Mouse (Mus musculus): ENCODE measurements around the gene Rps6ka4. TPM values are rescaled to one million over a fixed set of nuclear protein-coding genes. Genes with fewer than 3 reads are reported as not detected.

Rps6ka4 gene
- polyA plus RNA-seq, 1 experiment: 4.5 TPM

GRCm38 (mm10) chr19:6858031-6858430 is 17.6 kb upstream of the Rps6ka4 start, which contains the start of gene Ccdc88b:
Gene Ccdc88b (minus strand): TSS chr19:6858211.
- no peak within 1 kb of the TSS for H3K9ac ChIP-seq (ENCODE audit: low read depth, poor library complexity, severe bottlenecking)
- H3K36me3 ChIP-seq (ENCODE audit: control insufficient read depth, insufficient read depth, low read length, poor library complexity, severe bottlenecking): no peaks in the 10 kb centered on the region
- no peaks in the 10 kb centered on the region for H3K9me3 ChIP-seq (replicated peaks; ENCODE audit: control insufficient read depth, insufficient read depth, low read length, poor library complexity, severe bottlenecking)
- TF ChIP-seq EP300 (IDR thresholded peaks at IDR 0.05; ENCODE audit: insufficient read depth, low read depth, low read length) (no peak), POLR2A (IDR thresholded peaks at IDR 0.05; ENCODE audit: insufficient read depth, low read length) (no peak), CTCF (IDR thresholded peaks at IDR 0.05; ENCODE audit: low read depth, low read length) (no peak)
- no peak within 1 kb of the TSS for H3K27ac ChIP-seq (ENCODE audit: insufficient read depth, low read length)
- H3K4me1 ChIP-seq (ENCODE audit: control insufficient read depth, insufficient read depth, low read length): no peaks in the 10 kb centered on the region
- H3K27me3 ChIP-seq (ENCODE audit: control insufficient read depth, insufficient read depth, low read length, poor library complexity, severe bottlenecking): no peaks in the 10 kb centered on the region
- H3K4me3 ChIP-seq (ENCODE audit: low read depth, low read length): no peak within 1 kb of the TSS

- no peaks in the 10 kb centered on the region for H3K27me3 ChIP-seq (ENCODE audit: control insufficient read depth, insufficient read depth, low read length, poor library complexity, severe bottlenecking)
- H3K4me1 ChIP-seq (ENCODE audit: control insufficient read depth, insufficient read depth, low read length): no peaks in the 10 kb centered on the region
- no peaks in the 10 kb centered on the region for H3K9me3 ChIP-seq (replicated peaks; ENCODE audit: control insufficient read depth, insufficient read depth, low read length, poor library complexity, severe bottlenecking)
- no peak overlapping the region for H3K9ac ChIP-seq (ENCODE audit: low read depth, poor library complexity, severe bottlenecking)
- TF ChIP-seq EP300 (IDR thresholded peaks at IDR 0.05; ENCODE audit: insufficient read depth, low read depth, low read length): no peak
- no peak for TF ChIP-seq CTCF (IDR thresholded peaks at IDR 0.05; ENCODE audit: low read depth, low read length)
- no peak for TF ChIP-seq POLR2A (IDR thresholded peaks at IDR 0.05; ENCODE audit: insufficient read depth, low read length)
- H3K36me3 ChIP-seq (ENCODE audit: control insufficient read depth, insufficient read depth, low read length, poor library complexity, severe bottlenecking): no peaks in the 10 kb centered on the region
- no peak overlapping the region for H3K4me3 ChIP-seq (ENCODE audit: low read depth, low read length)
- H3K27ac ChIP-seq (ENCODE audit: insufficient read depth, low read length): no peak overlapping the region
Measured at GRCm38 (mm10) chr19:6857391-6858005, 17.1 kb upstream of the Rps6ka4 start.

GRCm38 (mm10) chr19:6857003-6857360 is 16.5 kb upstream of the Rps6ka4 start:
- Histone ChIP-seq H3K4me1 (ENCODE audit: control insufficient read depth, insufficient read depth, low read length) (no peaks in the 10 kb centered on the region), H3K27ac (ENCODE audit: insufficient read depth, low read length) (no peak overlapping the region), H3K27me3 (ENCODE audit: control insufficient read depth, insufficient read depth, low read length, poor library complexity, severe bottlenecking) (no peaks in the 10 kb centered on the region), H3K9me3 (replicated peaks; ENCODE audit: control insufficient read depth, insufficient read depth, low read length, poor library complexity, severe bottlenecking) (no peaks in the 10 kb centered on the region), H3K9ac (ENCODE audit: low read depth, poor library complexity, severe bottlenecking) (no peak overlapping the region), H3K36me3 (ENCODE audit: control insufficient read depth, insufficient read depth, low read length, poor library complexity, severe bottlenecking) (no peaks in the 10 kb centered on the region), H3K4me3 (ENCODE audit: low read depth, low read length) (no peak overlapping the region)
- TF ChIP-seq CTCF (IDR thresholded peaks at IDR 0.05; ENCODE audit: low read depth, low read length): no peak
- no peak for TF ChIP-seq EP300 (IDR thresholded peaks at IDR 0.05; ENCODE audit: insufficient read depth, low read depth, low read length)
- no peak for TF ChIP-seq POLR2A (IDR thresholded peaks at IDR 0.05; ENCODE audit: insufficient read depth, low read length)

GRCm38 (mm10) chr19:6856281-6857002 is 16.0 kb upstream of the Rps6ka4 start:
- Histone ChIP-seq H3K27ac (ENCODE audit: insufficient read depth, low read length) (no peak overlapping the region), H3K9ac (ENCODE audit: low read depth, poor library complexity, severe bottlenecking) (no peak overlapping the region; the same call in 1 of the 2 replicates), H3K36me3 (ENCODE audit: control insufficient read depth, insufficient read depth, low read length, poor library complexity, severe bottlenecking) (no peaks in the 10 kb centered on the region), H3K4me1 (ENCODE audit: control insufficient read depth, insufficient read depth, low read length) (no peaks in the 10 kb centered on the region), H3K27me3 (ENCODE audit: control insufficient read depth, insufficient read depth, low read length, poor library complexity, severe bottlenecking) (no peaks in the 10 kb centered on the region), H3K4me3 (ENCODE audit: low read depth, low read length) (0 out of 2 replicates have a peak overlapping the region, but pooled peaks have one; percentile 59), H3K9me3 (replicated peaks; ENCODE audit: control insufficient read depth, insufficient read depth, low read length, poor library complexity, severe bottlenecking) (no peaks in the 10 kb centered on the region)
- TF ChIP-seq CTCF (IDR thresholded peaks at IDR 0.05; ENCODE audit: low read depth, low read length) (peak; percentile 38), EP300 (IDR thresholded peaks at IDR 0.05; ENCODE audit: insufficient read depth, low read depth, low read length) (no peak)

- no peaks in the 10 kb centered on the region for H3K4me1 ChIP-seq (ENCODE audit: control insufficient read depth, insufficient read depth, low read length)
- peak overlapping the region; percentile 59 for H3K4me3 ChIP-seq (ENCODE audit: low read depth, low read length)
- no peak overlapping the region for H3K27ac ChIP-seq (ENCODE audit: insufficient read depth, low read length)
- peak; percentile 54 for TF ChIP-seq POLR2A (IDR thresholded peaks at IDR 0.05; ENCODE audit: insufficient read depth, low read length)
- no peak for TF ChIP-seq CTCF (IDR thresholded peaks at IDR 0.05; ENCODE audit: low read depth, low read length)
- TF ChIP-seq EP300 (IDR thresholded peaks at IDR 0.05; ENCODE audit: insufficient read depth, low read depth, low read length): 0 out of 2 replicates have a peak, but pooled peaks have one; percentile 25
- H3K36me3 ChIP-seq (ENCODE audit: control insufficient read depth, insufficient read depth, low read length, poor library complexity, severe bottlenecking): no peaks in the 10 kb centered on the region
- H3K9ac ChIP-seq (ENCODE audit: low read depth, poor library complexity, severe bottlenecking): peak overlapping the region; percentile 45
- H3K9me3 ChIP-seq (replicated peaks; ENCODE audit: control insufficient read depth, insufficient read depth, low read length, poor library complexity, severe bottlenecking): no peaks in the 10 kb centered on the region
- no peaks in the 10 kb centered on the region for H3K27me3 ChIP-seq (ENCODE audit: control insufficient read depth, insufficient read depth, low read length, poor library complexity, severe bottlenecking)
Measured at GRCm38 (mm10) chr19:6855225-6856031, 15.0 kb upstream of the Rps6ka4 start.

All from ES-Bruce4 (cell line).